Mouse (Mus musculus): ENCODE data around the gene Pde8b. TPM values are rescaled to one million over a fixed set of nuclear protein-coding genes. Genes with fewer than 3 reads are reported as not detected.

Pde8b gene
- polyA plus RNA-seq, 1 experiment from 2014 or later: 5.3 TPM

DNA sequence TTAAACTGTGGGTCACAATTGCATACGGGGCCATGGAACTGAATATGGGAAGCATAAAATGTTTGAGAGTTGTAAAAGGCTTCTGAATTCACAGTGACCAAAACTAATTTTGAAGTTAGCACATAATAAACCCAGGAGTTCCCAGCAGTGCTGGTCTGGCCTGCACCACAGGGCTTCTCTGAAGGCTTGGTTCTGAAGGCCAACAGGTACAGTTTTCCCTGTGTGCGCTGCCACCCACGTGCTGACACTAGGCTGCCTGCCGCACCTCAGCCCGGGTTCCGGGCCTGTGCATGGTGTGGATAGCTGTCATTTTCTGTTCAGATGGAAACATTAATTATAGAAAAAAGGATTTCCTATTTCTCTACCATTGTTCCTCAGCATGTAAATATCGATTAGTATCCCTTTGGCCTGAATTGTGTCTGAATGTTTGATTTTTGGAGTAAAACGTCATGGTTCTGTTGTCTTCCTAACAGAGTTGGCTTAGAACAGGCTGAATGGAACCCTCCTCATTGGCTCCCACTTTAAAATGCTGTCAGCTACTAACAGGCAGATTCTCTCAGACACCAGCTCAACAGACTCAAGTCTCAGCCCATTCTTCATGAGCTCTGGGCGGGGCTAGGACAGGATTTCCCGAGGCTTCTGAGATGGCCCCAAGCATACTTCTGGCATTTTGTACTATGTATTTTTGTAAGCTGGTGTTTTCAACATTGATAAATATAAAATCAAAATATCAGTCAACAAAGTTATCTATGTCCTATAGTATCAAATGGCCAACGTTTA is 193.4 kb downstream of the Pde8b start:
- WGBS: 83% methylated on average over 11 of the region's 11 CpGs
- Histone ChIP-seq H3K9me3 (no peaks in the 10 kb centered on the region), H3K27me3 (replicated peaks) (no peaks in the 10 kb centered on the region), H3K36me3 (no peaks in the 10 kb centered on the region), H3K4me2 (replicated peaks) (no peak overlapping the region), H3K4me1 (no peaks in the 10 kb centered on the region), H3K4me3 (no peak overlapping the region), H3K27ac (no peak overlapping the region), H3K9ac (no peak overlapping the region)
- no peak for ATAC-seq (ENCODE audit: low FRiP score, low read depth)

DNA sequence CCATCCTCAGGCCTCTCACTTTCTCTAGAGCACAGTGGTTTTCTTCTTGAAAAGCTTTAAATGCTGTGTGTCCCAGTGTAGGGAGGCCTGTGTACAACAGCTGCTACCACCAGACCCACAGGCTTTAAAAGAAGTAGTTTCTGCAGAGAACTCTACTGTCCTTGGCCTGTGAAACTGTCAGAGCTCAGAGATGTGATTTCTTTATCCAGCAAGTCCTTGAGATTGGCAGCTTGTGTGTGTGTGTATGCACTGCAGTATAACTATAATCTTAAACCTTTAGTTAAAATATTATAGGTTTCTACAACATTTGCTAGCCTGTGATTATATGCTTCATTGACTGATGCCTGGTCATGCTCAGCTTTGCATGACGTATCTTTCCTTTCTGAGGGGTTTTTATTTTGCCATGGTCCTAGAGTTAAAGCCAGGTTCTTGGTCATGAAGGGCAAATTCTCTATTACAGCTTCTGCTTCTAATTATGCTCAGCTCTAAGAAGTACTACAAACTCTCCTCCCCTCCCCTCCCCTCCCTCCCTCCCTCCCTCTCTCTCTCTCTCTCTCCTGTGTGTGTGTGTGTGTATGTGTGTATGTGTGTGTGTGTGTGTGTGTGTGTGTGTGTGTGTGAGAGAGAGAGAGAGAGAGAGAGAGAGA is 194.3 kb downstream of the Pde8b start:
- no peak for ATAC-seq (ENCODE audit: low FRiP score, low read depth)
- no peak overlapping the region for H3K4me3 ChIP-seq
- H3K27ac ChIP-seq: no peak overlapping the region
- WGBS: 87% methylated on average over 1 of the region's 1 CpGs
- no peaks in the 10 kb centered on the region for H3K36me3 ChIP-seq
- no peaks in the 10 kb centered on the region for H3K4me1 ChIP-seq
- H3K4me2 ChIP-seq (replicated peaks): no peak overlapping the region
- no peaks in the 10 kb centered on the region for H3K9me3 ChIP-seq
- H3K27me3 ChIP-seq (replicated peaks): no peaks in the 10 kb centered on the region
- no peak overlapping the region for H3K9ac ChIP-seq

DNA sequence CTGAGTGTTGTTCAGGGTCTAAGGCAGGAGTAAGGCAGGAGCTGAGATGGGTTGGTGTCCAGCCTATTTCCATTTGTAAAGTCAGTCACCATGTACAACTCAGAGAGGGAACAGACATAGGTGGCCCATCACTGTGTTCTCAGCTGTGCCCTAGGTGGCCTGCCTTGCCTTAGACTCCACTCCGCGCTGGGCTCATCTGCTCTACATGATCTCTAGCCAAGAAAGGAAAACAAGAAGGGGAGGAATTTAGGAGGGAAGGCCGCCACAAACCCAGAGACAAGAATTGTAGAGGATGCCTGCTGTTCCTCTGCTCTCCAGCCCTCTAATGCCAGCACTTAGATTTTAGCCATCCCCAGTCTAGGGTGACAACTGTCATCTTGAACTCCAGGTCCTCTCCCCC is 197.7 kb downstream of the Pde8b start:
- Histone ChIP-seq H3K27me3 (replicated peaks) (no peaks in the 10 kb centered on the region), H3K9ac (no peak overlapping the region), H3K4me2 (replicated peaks) (no peak overlapping the region), H3K36me3 (no peaks in the 10 kb centered on the region), H3K4me1 (no peaks in the 10 kb centered on the region), H3K4me3 (no peak overlapping the region), H3K27ac (no peak overlapping the region), H3K9me3 (no peaks in the 10 kb centered on the region)
- ATAC-seq (ENCODE audit: low FRiP score, low read depth): no peak
- 91% methylated on average over 3 of the region's 3 CpGs for WGBS

DNA sequence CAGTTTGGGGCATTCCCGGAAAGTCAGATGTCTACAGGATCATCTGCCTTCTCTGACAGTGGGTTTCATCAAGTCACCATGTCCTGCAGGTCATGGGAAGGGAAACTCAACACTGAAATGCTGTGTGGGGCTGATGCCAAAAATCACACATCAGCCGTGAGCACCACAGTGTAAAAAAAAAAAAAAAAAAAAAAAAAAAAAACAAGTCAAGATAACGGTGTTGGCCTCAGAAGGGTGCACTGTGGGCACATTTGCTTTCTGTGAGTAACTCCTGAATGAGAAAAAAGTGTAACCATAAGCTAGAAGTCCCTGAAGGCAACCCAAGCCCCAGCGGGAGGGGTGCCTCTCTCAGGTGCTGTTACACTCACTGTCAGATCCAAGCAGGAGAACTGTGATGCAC is 199.7 kb downstream of the Pde8b start:
- Histone ChIP-seq H3K27me3 (replicated peaks) (no peaks in the 10 kb centered on the region), H3K9me3 (no peaks in the 10 kb centered on the region), H3K9ac (no peak overlapping the region), H3K4me3 (no peak overlapping the region), H3K4me2 (replicated peaks) (no peak overlapping the region), H3K27ac (no peak overlapping the region), H3K36me3 (no peaks in the 10 kb centered on the region), H3K4me1 (no peaks in the 10 kb centered on the region)
- 86% methylated on average over 4 of the region's 4 CpGs for WGBS
- no peak for ATAC-seq (ENCODE audit: low FRiP score, low read depth)

DNA sequence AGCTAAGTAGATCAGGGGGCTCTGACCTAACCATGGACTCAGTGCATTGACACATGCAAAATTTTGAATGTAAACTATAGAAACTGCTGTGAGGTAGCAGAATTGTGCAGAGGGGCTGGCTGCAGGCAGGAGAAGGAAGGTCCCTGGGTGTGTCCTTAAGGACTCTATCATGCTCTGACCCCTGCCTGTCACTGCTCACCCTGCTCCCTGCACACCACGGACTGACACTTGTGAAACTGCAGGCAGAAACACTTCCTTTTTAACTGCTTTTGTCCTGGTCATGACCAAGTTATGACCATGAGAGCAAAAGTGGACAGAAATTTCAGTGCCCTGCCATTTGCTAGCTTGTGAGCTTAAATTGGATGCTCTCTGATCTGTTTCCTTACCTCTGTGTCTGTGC is 206.0 kb downstream of the Pde8b start:
- H3K4me1 ChIP-seq: no peaks in the 10 kb centered on the region
- no peak overlapping the region for H3K27ac ChIP-seq
- H3K4me3 ChIP-seq: no peak overlapping the region
- no peak overlapping the region for H3K4me2 ChIP-seq (replicated peaks)
- no peak overlapping the region for H3K9ac ChIP-seq
- 57% methylated on average over 1 of the region's 1 CpGs for WGBS
- H3K36me3 ChIP-seq: no peaks in the 10 kb centered on the region
- H3K9me3 ChIP-seq: no peaks in the 10 kb centered on the region
- H3K27me3 ChIP-seq (replicated peaks): no peaks in the 10 kb centered on the region
- no peak for ATAC-seq (ENCODE audit: low FRiP score, low read depth)

DNA sequence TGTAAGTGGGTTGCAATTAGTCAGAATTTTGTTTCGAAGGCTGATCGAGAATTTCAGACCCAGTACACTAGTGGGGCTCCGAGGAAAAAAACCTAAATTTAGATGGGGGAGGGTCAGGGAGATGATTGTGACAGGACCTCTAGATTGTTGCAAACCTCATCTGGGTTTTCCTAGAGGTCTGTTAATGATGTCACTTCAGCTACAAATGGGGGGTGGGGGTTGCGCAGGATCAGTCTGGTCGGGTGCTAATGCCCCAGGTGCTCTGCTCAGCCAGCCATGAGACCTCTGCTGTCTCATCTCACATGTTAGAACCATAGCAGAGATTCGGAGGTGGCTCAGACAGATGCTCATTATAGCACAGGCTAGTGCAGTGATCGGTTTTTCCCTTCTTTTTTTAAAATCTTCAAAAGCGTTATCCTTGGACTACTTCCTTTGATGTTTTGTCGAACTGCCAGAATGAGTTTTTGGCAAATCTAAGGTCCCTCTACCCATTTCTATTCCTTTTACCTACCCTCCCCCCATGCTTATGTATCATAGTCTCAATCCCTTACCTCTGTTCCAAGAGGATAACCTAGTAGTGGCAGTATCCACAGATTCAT is 209.9 kb downstream of the Pde8b start:
- Histone ChIP-seq H3K4me3 (no peak overlapping the region), H3K27ac (no peak overlapping the region), H3K27me3 (replicated peaks) (no peaks in the 10 kb centered on the region), H3K4me1 (no peaks in the 10 kb centered on the region), H3K36me3 (no peaks in the 10 kb centered on the region), H3K4me2 (replicated peaks) (no peak overlapping the region), H3K9me3 (no peaks in the 10 kb centered on the region), H3K9ac (no peak overlapping the region)
- WGBS: 85% methylated on average over 9 of the region's 9 CpGs
- ATAC-seq (ENCODE audit: low FRiP score, low read depth): no peak

DNA sequence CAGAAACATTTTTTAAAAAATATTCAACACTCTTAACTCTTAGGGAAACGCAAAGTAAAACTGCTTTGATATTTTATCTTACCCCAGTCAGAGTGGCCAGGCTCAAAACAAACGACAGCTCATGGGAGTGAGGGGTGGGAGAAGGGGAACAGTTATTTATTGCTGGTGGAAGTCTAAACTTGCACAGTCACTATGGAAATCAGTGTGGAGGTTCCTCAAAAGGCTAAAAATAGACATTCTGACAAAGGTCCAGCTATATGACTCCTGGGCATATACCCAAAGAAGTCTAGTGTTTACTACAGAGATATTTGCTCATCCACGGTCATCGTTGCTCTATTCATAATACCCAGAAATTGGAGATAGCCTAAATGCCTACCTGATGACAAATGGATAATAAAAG is 211.9 kb downstream of the Pde8b start:
- Histone ChIP-seq H3K27me3 (replicated peaks) (no peaks in the 10 kb centered on the region), H3K36me3 (no peaks in the 10 kb centered on the region), H3K9me3 (no peaks in the 10 kb centered on the region), H3K4me1 (no peaks in the 10 kb centered on the region), H3K4me2 (replicated peaks) (no peak overlapping the region), H3K4me3 (no peak overlapping the region), H3K9ac (no peak overlapping the region), H3K27ac (no peak overlapping the region)
- no peak for ATAC-seq (ENCODE audit: low FRiP score, low read depth)
- 83% methylated on average over 4 of the region's 4 CpGs for WGBS

DNA sequence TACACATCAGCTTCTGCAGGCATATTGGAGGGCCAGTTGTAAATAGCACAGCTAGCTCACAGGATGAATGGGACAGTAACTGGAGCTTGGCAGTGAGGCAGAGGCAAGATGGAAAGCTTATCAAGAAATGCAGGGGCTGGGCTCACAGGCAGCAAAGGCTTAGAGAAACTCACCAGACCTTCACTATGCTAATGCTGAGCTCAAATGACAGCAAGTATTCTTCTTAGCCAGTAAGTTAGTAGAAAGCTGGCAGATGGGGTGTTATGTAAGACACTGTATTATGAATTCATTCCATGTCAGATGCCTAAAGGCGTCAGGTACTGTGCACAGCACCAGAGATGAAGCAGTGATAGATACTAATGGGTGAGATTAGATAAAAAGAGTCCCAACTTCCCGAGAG is 215.4 kb downstream of the Pde8b start:
- H3K9me3 ChIP-seq: no peaks in the 10 kb centered on the region
- WGBS: 83% methylated on average over 2 of the region's 2 CpGs
- no peak for ATAC-seq (ENCODE audit: low FRiP score, low read depth)

DNA sequence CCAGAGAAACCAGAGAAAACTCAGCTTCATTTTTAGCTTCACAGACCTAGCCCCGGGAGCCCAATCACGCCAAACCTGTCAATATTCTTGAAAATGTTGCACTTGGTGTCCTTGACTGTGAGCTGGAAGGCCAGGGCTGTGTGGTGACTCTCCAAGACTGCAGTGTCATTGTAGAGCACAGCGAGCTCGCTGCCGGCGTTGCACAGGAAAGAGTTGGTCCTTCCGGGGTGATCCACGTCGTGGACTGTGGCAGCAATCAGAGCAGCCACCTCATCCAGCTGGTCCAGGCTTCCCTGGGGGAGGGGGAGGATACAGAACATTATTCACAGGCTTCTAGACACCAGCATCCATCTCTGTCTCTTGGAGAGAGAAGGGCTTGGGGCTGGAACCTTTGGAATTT is 216.0 kb downstream of the Pde8b start:
- Histone ChIP-seq H3K36me3 (no peaks in the 10 kb centered on the region), H3K9me3 (no peaks in the 10 kb centered on the region), H3K27ac (no peak overlapping the region), H3K4me3 (no peak overlapping the region), H3K27me3 (replicated peaks) (no peaks in the 10 kb centered on the region), H3K4me2 (replicated peaks) (no peak overlapping the region), H3K9ac (no peak overlapping the region), H3K4me1 (no peaks in the 10 kb centered on the region)
- 81% methylated on average over 9 of the region's 9 CpGs for WGBS
- no peak for ATAC-seq (ENCODE audit: low FRiP score, low read depth)

More for the DNA sequence above, 215.4 kb downstream of the Pde8b start:
- Histone ChIP-seq H3K36me3 (no peaks in the 10 kb centered on the region), H3K27me3 (replicated peaks) (no peaks in the 10 kb centered on the region), H3K4me3 (no peak overlapping the region), H3K4me2 (replicated peaks) (no peak overlapping the region), H3K4me1 (no peaks in the 10 kb centered on the region), H3K27ac (no peak overlapping the region), H3K9ac (no peak overlapping the region)

DNA sequence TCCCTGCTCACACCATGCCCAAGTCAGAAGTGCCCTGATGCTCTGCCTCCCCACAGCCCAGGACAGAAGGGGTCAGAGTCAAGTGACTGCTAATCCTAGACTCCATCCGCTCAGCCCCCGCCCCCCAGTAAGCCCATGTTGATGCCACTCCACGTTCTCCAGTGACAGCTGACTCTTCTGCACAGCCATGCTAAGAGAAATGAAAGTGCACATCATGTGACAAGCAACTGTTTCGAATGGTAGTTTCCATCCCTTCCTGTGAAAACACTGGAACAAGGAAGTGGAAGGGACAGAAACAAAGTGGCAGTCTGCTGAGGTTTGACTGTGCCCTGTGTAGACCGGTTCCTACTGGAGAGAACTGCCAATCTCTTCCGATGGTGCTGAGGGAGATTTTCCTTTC is 217.2 kb downstream of the Pde8b start:
- ATAC-seq (ENCODE audit: low FRiP score, low read depth): no peak
- Histone ChIP-seq H3K4me3 (no peak overlapping the region), H3K4me1 (no peaks in the 10 kb centered on the region), H3K27me3 (replicated peaks) (no peaks in the 10 kb centered on the region), H3K9me3 (no peaks in the 10 kb centered on the region), H3K36me3 (no peaks in the 10 kb centered on the region), H3K27ac (no peak overlapping the region), H3K9ac (no peak overlapping the region), H3K4me2 (replicated peaks) (no peak overlapping the region)
- WGBS: 91% methylated on average over 6 of the region's 6 CpGs

DNA sequence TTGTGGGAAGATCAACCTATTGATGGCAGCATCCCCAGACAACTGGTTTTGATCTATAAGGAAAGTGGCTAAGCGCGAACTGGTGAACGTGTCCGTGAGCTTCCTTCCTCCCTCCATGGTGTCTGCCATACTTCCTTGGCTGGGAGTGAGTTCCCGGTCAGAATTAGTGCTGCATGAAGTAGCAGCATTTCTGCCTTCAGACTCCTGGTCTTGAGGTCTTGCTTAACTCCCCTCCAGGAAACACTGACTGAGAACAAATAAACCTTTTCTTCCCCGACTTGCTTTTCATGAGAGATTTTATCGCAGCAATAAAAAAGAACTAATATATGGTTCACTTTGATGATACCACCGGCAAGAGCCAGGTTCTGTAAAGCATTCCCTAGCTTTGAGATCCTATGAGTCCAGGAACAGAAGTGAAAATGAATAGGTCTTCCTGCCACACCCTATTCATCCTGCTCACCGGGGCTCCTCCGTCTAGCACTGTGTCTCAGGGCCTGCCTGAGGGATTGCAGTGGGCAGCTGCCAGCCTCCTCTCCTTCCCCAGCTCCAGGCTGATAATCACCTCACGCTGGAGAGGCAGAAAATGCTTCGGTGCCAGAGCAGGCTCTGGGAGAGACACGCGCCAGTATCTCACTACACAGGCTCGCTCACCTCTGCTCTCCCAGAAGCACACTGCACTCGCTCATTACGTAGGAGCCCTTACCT is 217.9 kb downstream of the Pde8b start:
- Histone ChIP-seq H3K9ac (no peak overlapping the region), H3K4me3 (no peak overlapping the region), H3K27me3 (replicated peaks) (no peaks in the 10 kb centered on the region), H3K4me2 (replicated peaks) (no peak overlapping the region), H3K9me3 (no peaks in the 10 kb centered on the region), H3K36me3 (no peaks in the 10 kb centered on the region), H3K27ac (no peak overlapping the region), H3K4me1 (no peaks in the 10 kb centered on the region)
- ATAC-seq (ENCODE audit: low FRiP score, low read depth): no peak
- 60% methylated on average over 17 of the region's 17 CpGs for WGBS

DNA sequence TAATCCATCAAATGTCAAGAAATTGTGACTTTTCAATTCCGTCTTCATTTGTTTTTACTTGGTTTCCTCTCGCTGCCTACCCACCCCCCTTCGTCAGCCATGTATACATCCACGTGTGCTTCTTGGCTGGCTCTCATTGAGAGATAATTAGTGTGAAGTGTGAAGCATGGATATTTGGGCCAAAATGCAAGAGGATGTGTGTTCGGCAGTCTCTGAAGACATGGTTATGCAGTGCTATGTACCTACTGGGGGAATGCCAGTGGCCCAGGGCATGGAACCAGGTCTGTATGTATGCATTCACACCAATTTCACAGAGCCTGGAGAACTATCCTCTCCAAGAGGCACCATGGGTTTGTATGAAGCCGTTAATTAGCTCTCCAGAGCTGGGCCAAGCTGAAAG is 219.3 kb downstream of the Pde8b start:
- Histone ChIP-seq H3K9ac (no peak overlapping the region), H3K27me3 (replicated peaks) (no peaks in the 10 kb centered on the region), H3K36me3 (no peaks in the 10 kb centered on the region), H3K4me1 (no peaks in the 10 kb centered on the region), H3K4me3 (no peak overlapping the region), H3K27ac (no peak overlapping the region), H3K9me3 (no peaks in the 10 kb centered on the region), H3K4me2 (replicated peaks) (no peak overlapping the region)
- 90% methylated on average over 6 of the region's 6 CpGs for WGBS
- ATAC-seq (ENCODE audit: low FRiP score, low read depth): no peak
